ENCODE assay signal across 8 mouse cellular contexts in genomic region chr2:92006983-92007921, GRCm38 (mm10). TPM values are rescaled to one million over a fixed set of nuclear protein-coding genes. Genes with fewer than 3 reads are reported as not detected.
DNase-seq lines count a peak whose midpoint lies in the region; ATAC-seq and TF ChIP-seq lines count a peak whose summit lies in the region.

No protein-coding gene starts in this region.

- H3K4me3 ChIP-seq in gastrocnemius, adult 2 months = peak overlapping the region; percentile 81
- peak overlapping the region; percentile 60 for H3K4me3 ChIP-seq in hindbrain, embryonic 16.5 days (ENCODE audit: low read length)
- peak overlapping the region; percentile 62 for H3K4me3 ChIP-seq in liver, embryonic 13.5 days (replicated peaks)
- peak overlapping the region; percentile 57 for H3K4me3 ChIP-seq in neural tube, embryonic 13.5 days

- intact Hi-C loops in gastrocnemius, adult 2 months (cut with DNase I) = no loop called here

- peak; percentile 71 for TF ChIP-seq CTCF in gastrocnemius, adult 2 months (IDR thresholded peaks at IDR 0.05)

- peak; percentile 35 for ATAC-seq in hindbrain, embryonic 16.5 days
- ATAC-seq in liver, embryonic 13.5 days (ENCODE audit: low read depth) = no peak
- ATAC-seq in neural tube, embryonic 13.5 days (ENCODE audit: low read depth) = peak; percentile 28
- no peak for ATAC-seq in inflammation-experienced regulatory T-cells, adult 6 months

- 2% methylated on average over 27 of the region's 28 CpGs for WGBS in hindbrain, embryonic 16.5 days
- WGBS in liver, embryonic 13.5 days (ENCODE audit: insufficient replicate concordance) = 1% methylated on average over 28 of the region's 28 CpGs
- WGBS in neural tube, embryonic 13.5 days = 2% methylated on average over 28 of the region's 28 CpGs

- peak overlapping the region; percentile 74 for H3K4me2 ChIP-seq in hindbrain, embryonic 16.5 days (ENCODE audit: low read length)
- H3K4me2 ChIP-seq in liver, embryonic 13.5 days = peak overlapping the region; percentile 90
- H3K4me2 ChIP-seq in neural tube, embryonic 13.5 days = peak overlapping the region; percentile 87

- H3K36me3 ChIP-seq in hindbrain, embryonic 16.5 days (ENCODE audit: control insufficient read depth, insufficient read depth, low read length) = no peaks in the 10 kb centered on the region
- H3K36me3 ChIP-seq in liver, embryonic 13.5 days = no peaks in the 10 kb centered on the region
- H3K36me3 ChIP-seq in neural tube, embryonic 13.5 days = no peaks in the 10 kb centered on the region

- peak overlapping the region; percentile 99 for H3K27ac ChIP-seq in gastrocnemius, adult 2 months
- peak overlapping the region; percentile 88 for H3K27ac ChIP-seq in hindbrain, embryonic 16.5 days (ENCODE audit: low read depth, low read length)
- peak overlapping the region; percentile 50; the same call in 1 of the 2 replicates for H3K27ac ChIP-seq in liver, embryonic 13.5 days
- H3K27ac ChIP-seq in neural tube, embryonic 13.5 days (replicated peaks) = peak overlapping the region; percentile 81

- DNase-seq in right cerebral cortex, adult 2 months (ENCODE audit: low spot score in 2 of 2) = peak; percentile 51 to 59
- no peak for DNase-seq in right cerebral cortex, adult 18-20 months
- peak; percentile 68 to 83 for DNase-seq in cerebellum, postnatal 25 days
- DNase-seq in gastrocnemius, adult 2 months = peak; percentile 79
- peak; percentile 49 for DNase-seq in liver, embryonic 13.5 days

- H3K4me1 ChIP-seq in hindbrain, embryonic 16.5 days (ENCODE audit: control insufficient read depth, insufficient read depth, low read depth, low read length) = peaks cover 20% of the 10 kb centered on the region
- peaks cover 31% of the 10 kb centered on the region for H3K4me1 ChIP-seq in liver, embryonic 13.5 days (replicated peaks)
- peaks cover 21% of the 10 kb centered on the region for H3K4me1 ChIP-seq in neural tube, embryonic 13.5 days (replicated peaks)

- H3K9me3 ChIP-seq in hindbrain, embryonic 16.5 days (ENCODE audit: control insufficient read depth, low read length) = no peaks in the 10 kb centered on the region
- H3K9me3 ChIP-seq in liver, embryonic 13.5 days (replicated peaks) = no peaks in the 10 kb centered on the region
- no peaks in the 10 kb centered on the region for H3K9me3 ChIP-seq in neural tube, embryonic 13.5 days

- H3K9ac ChIP-seq in hindbrain, embryonic 16.5 days (ENCODE audit: low read depth, low read length) = peak overlapping the region; percentile 71
- H3K9ac ChIP-seq in liver, embryonic 13.5 days = peak overlapping the region; percentile 65
- peak overlapping the region; percentile 73 for H3K9ac ChIP-seq in neural tube, embryonic 13.5 days

- H3K27me3 ChIP-seq in hindbrain, embryonic 16.5 days (replicated peaks; ENCODE audit: control insufficient read depth, insufficient read depth, low read length) = peaks cover 3% of the 10 kb centered on the region
- H3K27me3 ChIP-seq in liver, embryonic 13.5 days = peaks cover 37% of the 10 kb centered on the region
- H3K27me3 ChIP-seq in neural tube, embryonic 13.5 days = peaks cover 23% of the 10 kb centered on the region

RNA-seq across cellular contexts. Expression of gene Creb3l1, which starts 17.1 kb away (rescaled TPM):
- 1 to 10 TPM; 2.2 to 6.6 TPM for total RNA-seq in gastrocnemius, adult 2 months (2021)
- 2.7 and 4.0 TPM in 2 replicates for polyA plus RNA-seq in hindbrain, embryonic 16.5 days (2015; fragmentation: Nextera tagmentation; extraction: Ambion mirVana)
- 1.1 and 1.4 TPM in 2 replicates for polyA plus RNA-seq in liver, embryonic 13.5 days (2015; fragmentation: Nextera tagmentation; extraction: Ambion mirVana)
- 3.3 and 3.7 TPM in 2 replicates for polyA plus RNA-seq in neural tube, embryonic 13.5 days (2015; fragmentation: Nextera tagmentation; extraction: Ambion mirVana)
- 1 to 10 TPM in 2 of 3 experiments, under 1 TPM in 1; 0.92 to 1.7 (median 1.1) TPM for polyA plus RNA-seq in inflammation-experienced regulatory T-cells, adult 6 months (2017; shearing (Covaris generic))

RNA-seq across cellular contexts. Expression of gene Dgkz, which starts 31.6 kb away (rescaled TPM):
- 10 to 100 TPM; 33.7 to 37.5 TPM for total RNA-seq in gastrocnemius, adult 2 months (2021)
- polyA plus RNA-seq in hindbrain, embryonic 16.5 days (2015; fragmentation: Nextera tagmentation; extraction: Ambion mirVana) = 32.3 and 37.5 TPM in 2 replicates
- polyA plus RNA-seq in liver, embryonic 13.5 days (2015; fragmentation: Nextera tagmentation; extraction: Ambion mirVana) = 24.7 and 28.0 TPM in 2 replicates
- polyA plus RNA-seq in neural tube, embryonic 13.5 days (2015; fragmentation: Nextera tagmentation; extraction: Ambion mirVana) = 35.7 and 38.8 TPM in 2 replicates
- 100 to 1,000 TPM in 2 of 3 experiments, 10 to 100 TPM in 1; 89.4 to 181 (median 130) TPM for polyA plus RNA-seq in inflammation-experienced regulatory T-cells, adult 6 months (2017; shearing (Covaris generic))

Comparison
In these comparisons a context has a peak if more than half of its experiments do, and no peak if none do; other contexts are left out.
1. ATAC-seq: peak in hindbrain, embryonic 16.5 days (single experiment) and neural tube, embryonic 13.5 days (single experiment); none in liver, embryonic 13.5 days (single experiment) and inflammation-experienced regulatory T-cells, adult 6 months (single experiment).
2. Peak in every context shown above with its lines, with median percentiles within 50 percentile points of each other: H3K27ac ChIP-seq, H3K4me3 ChIP-seq, H3K4me2 ChIP-seq and H3K9ac ChIP-seq.